Mouse (Mus musculus) gastrocnemius, postnatal 10 days (tissue): ENCODE measurements around the gene Fkbp5. TPM values are rescaled to one million over a fixed set of nuclear protein-coding genes. Genes with fewer than 3 reads are reported as not detected.

Source experiments
- DNase-seq: peaks from one replicate; pipeline ENCODE4 v3.0.0; 2021; ENCODE audit warnings: mixed read lengths
- total RNA-seq, 2 experiments: library from RNA; stranded (reverse); gene quantifications; 2 replicates each; pipeline ENCODE4 v1.2.3; 2021

Fkbp5 gene
- total RNA-seq, 2 experiments from 2014 or later, result 6.0 to 14.4 TPM

- DNase-seq, result no peak
These were observed 6.2 kb upstream of the Fkbp5 start for GRCm38 (mm10) chr17:28523355-28524008.

- peak; percentile 76 for DNase-seq
These were observed 5.5 kb upstream of the Fkbp5 start for GRCm38 (mm10) chr17:28522623-28523354.

- DNase-seq, result no peak
These were observed 4.6 kb upstream of the Fkbp5 start for GRCm38 (mm10) chr17:28521920-28522319.

- no peak for DNase-seq
These were observed 3.9 kb upstream of the Fkbp5 start for GRCm38 (mm10) chr17:28521071-28521726.

GRCm38 (mm10) chr17:28520561-28520960 is 3.2 kb upstream of the Fkbp5 start:
- no peak for DNase-seq

GRCm38 (mm10) chr17:28519827-28520226 is 2.5 kb upstream of the Fkbp5 start:
- DNase-seq, result no peak

GRCm38 (mm10) chr17:28518615-28519071 is 1.3 kb upstream of the Fkbp5 start:
- no peak for DNase-seq

- DNase-seq, result peak; percentile 87
These were observed 758 bp upstream of the Fkbp5 start for GRCm38 (mm10) chr17:28517956-28518614.

GRCm38 (mm10) chr17:28516881-28517280 is 446 bp downstream of the Fkbp5 start:
- DNase-seq, result no peak

GRCm38 (mm10) chr17:28515431-28516341 is 1.6 kb downstream of the Fkbp5 start:
- DNase-seq, result no peak

- DNase-seq, result no peak
These were observed 2.8 kb downstream of the Fkbp5 start for GRCm38 (mm10) chr17:28514555-28514954.

- DNase-seq, result no peak
These were observed 3.5 kb downstream of the Fkbp5 start for GRCm38 (mm10) chr17:28513844-28514243.

- no peak for DNase-seq
These were observed 4.0 kb downstream of the Fkbp5 start for GRCm38 (mm10) chr17:28513337-28513736.

- no peak for DNase-seq
These were observed 4.6 kb downstream of the Fkbp5 start for GRCm38 (mm10) chr17:28512696-28513095.

GRCm38 (mm10) chr17:28511616-28512541 is 5.4 kb downstream of the Fkbp5 start:
- no peak for DNase-seq

GRCm38 (mm10) chr17:28510445-28511342 is 6.6 kb downstream of the Fkbp5 start:
- DNase-seq, result no peak

GRCm38 (mm10) chr17:28507496-28507895 is 9.8 kb downstream of the Fkbp5 start:
- DNase-seq, result no peak

GRCm38 (mm10) chr17:28506895-28507294 is 10.4 kb downstream of the Fkbp5 start:
- no peak for DNase-seq

- DNase-seq, result no peak
These were observed 11.7 kb downstream of the Fkbp5 start for GRCm38 (mm10) chr17:28505591-28505990.
